Mouse (Mus musculus): ENCODE results near the gene Pla2g4c. TPM values are rescaled to one million over a fixed set of nuclear protein-coding genes. Genes with fewer than 3 reads are reported as not detected.

The Pla2g4c gene
- polyA plus RNA-seq, 1 experiment from 2014 or later: 0.30 TPM

GRCm38 (mm10) chr7:13298821-13299220, 25.6 kb upstream of the Pla2g4c start:
- H3K27me3 ChIP-seq: no peaks in the 10 kb centered on the region
- no peak overlapping the region for H3K9ac ChIP-seq
- H3K36me3 ChIP-seq: peaks cover 62% of the 10 kb centered on the region
- no peaks in the 10 kb centered on the region for H3K4me1 ChIP-seq (replicated peaks)
- no peak for ATAC-seq (replicated peaks; ENCODE audit: insufficient number of reproducible peaks, insufficient read depth, low FRiP score, low read depth)
- H3K4me2 ChIP-seq: no peak overlapping the region
- H3K4me3 ChIP-seq: no peak overlapping the region
- H3K27ac ChIP-seq: no peak overlapping the region
- WGBS: 85% methylated on average over 5 of the region's 5 CpGs
- H3K9me3 ChIP-seq (replicated peaks): no peaks in the 10 kb centered on the region

- Histone ChIP-seq H3K9me3 (replicated peaks) (no peaks in the 10 kb centered on the region), H3K4me1 (replicated peaks) (no peaks in the 10 kb centered on the region), H3K4me3 (no peak overlapping the region), H3K9ac (no peak overlapping the region), H3K4me2 (no peak overlapping the region), H3K27me3 (no peaks in the 10 kb centered on the region), H3K36me3 (peaks cover 60% of the 10 kb centered on the region), H3K27ac (no peak overlapping the region)
- WGBS: 92% methylated on average over 1 of the region's 1 CpGs
- ATAC-seq (replicated peaks; ENCODE audit: insufficient number of reproducible peaks, insufficient read depth, low FRiP score, low read depth): no peak
Measured at GRCm38 (mm10) chr7:13301643-13302042, 22.8 kb upstream of the Pla2g4c start.

GRCm38 (mm10) chr7:13302780-13303179, 21.7 kb upstream of the Pla2g4c start:
- no peak overlapping the region for H3K9ac ChIP-seq
- H3K27me3 ChIP-seq: no peaks in the 10 kb centered on the region
- no peak for ATAC-seq (replicated peaks; ENCODE audit: insufficient number of reproducible peaks, insufficient read depth, low FRiP score, low read depth)
- no peaks in the 10 kb centered on the region for H3K9me3 ChIP-seq (replicated peaks)
- no peak overlapping the region for H3K4me3 ChIP-seq
- no peaks in the 10 kb centered on the region for H3K4me1 ChIP-seq (replicated peaks)
- no peak overlapping the region for H3K27ac ChIP-seq
- 74% methylated on average over 2 of the region's 2 CpGs for WGBS
- peaks cover 61% of the 10 kb centered on the region for H3K36me3 ChIP-seq
- no peak overlapping the region for H3K4me2 ChIP-seq

- Histone ChIP-seq H3K36me3 (peaks cover 63% of the 10 kb centered on the region), H3K27ac (no peak overlapping the region), H3K4me1 (replicated peaks) (no peaks in the 10 kb centered on the region), H3K4me3 (no peak overlapping the region), H3K27me3 (no peaks in the 10 kb centered on the region), H3K9ac (no peak overlapping the region), H3K4me2 (no peak overlapping the region), H3K9me3 (replicated peaks) (no peaks in the 10 kb centered on the region)
- no peak for ATAC-seq (replicated peaks; ENCODE audit: insufficient number of reproducible peaks, insufficient read depth, low FRiP score, low read depth)
Measured at GRCm38 (mm10) chr7:13303372-13303771, 21.1 kb upstream of the Pla2g4c start.

- Histone ChIP-seq H3K4me3 (no peak overlapping the region), H3K9ac (no peak overlapping the region), H3K27ac (no peak overlapping the region), H3K36me3 (peaks cover 73% of the 10 kb centered on the region), H3K4me2 (no peak overlapping the region), H3K4me1 (replicated peaks) (no peaks in the 10 kb centered on the region; the same call in 1 of the 2 replicates), H3K27me3 (no peaks in the 10 kb centered on the region), H3K9me3 (replicated peaks) (no peaks in the 10 kb centered on the region)
- WGBS: 79% methylated on average over 2 of the region's 2 CpGs
- ATAC-seq (replicated peaks; ENCODE audit: insufficient number of reproducible peaks, insufficient read depth, low FRiP score, low read depth): no peak
Measured at GRCm38 (mm10) chr7:13309407-13309806, 15.0 kb upstream of the Pla2g4c start.

- Histone ChIP-seq H3K4me2 (no peak overlapping the region), H3K9ac (no peak overlapping the region), H3K4me3 (no peak overlapping the region), H3K4me1 (replicated peaks) (no peaks in the 10 kb centered on the region; the same call in 1 of the 2 replicates), H3K27me3 (no peaks in the 10 kb centered on the region), H3K36me3 (peaks cover 64% of the 10 kb centered on the region), H3K27ac (no peak overlapping the region), H3K9me3 (replicated peaks) (no peaks in the 10 kb centered on the region)
- no peak for ATAC-seq (replicated peaks; ENCODE audit: insufficient number of reproducible peaks, insufficient read depth, low FRiP score, low read depth)
- WGBS: 87% methylated on average over 6 of the region's 6 CpGs
Measured at GRCm38 (mm10) chr7:13310493-13311199, 13.8 kb upstream of the Pla2g4c start.

GRCm38 (mm10) chr7:13311401-13311800, 13.1 kb upstream of the Pla2g4c start:
- no peak overlapping the region for H3K4me2 ChIP-seq
- ATAC-seq (replicated peaks; ENCODE audit: insufficient number of reproducible peaks, insufficient read depth, low FRiP score, low read depth): no peak
- peaks cover 58% of the 10 kb centered on the region for H3K36me3 ChIP-seq
- no peak overlapping the region for H3K4me3 ChIP-seq
- no peaks in the 10 kb centered on the region for H3K9me3 ChIP-seq (replicated peaks)
- H3K27me3 ChIP-seq: no peaks in the 10 kb centered on the region
- no peaks in the 10 kb centered on the region; the same call in 1 of the 2 replicates for H3K4me1 ChIP-seq (replicated peaks)
- WGBS: 94% methylated on average over 4 of the region's 4 CpGs
- no peak overlapping the region for H3K9ac ChIP-seq
- H3K27ac ChIP-seq: no peak overlapping the region

- no peak overlapping the region for H3K27ac ChIP-seq
- no peak for ATAC-seq (replicated peaks; ENCODE audit: insufficient number of reproducible peaks, insufficient read depth, low FRiP score, low read depth)
Measured at GRCm38 (mm10) chr7:13314095-13314597, 10.3 kb upstream of the Pla2g4c start.

GRCm38 (mm10) chr7:13321424-13321823, 3.0 kb upstream of the Pla2g4c start:
- 80% methylated on average over 3 of the region's 3 CpGs for WGBS
- Histone ChIP-seq H3K27me3 (no peaks in the 10 kb centered on the region), H3K4me3 (no peak overlapping the region), H3K36me3 (no peaks in the 10 kb centered on the region; the same call in 1 of the 2 replicates), H3K27ac (no peak overlapping the region), H3K9me3 (replicated peaks) (no peaks in the 10 kb centered on the region), H3K4me2 (no peak overlapping the region), H3K4me1 (replicated peaks) (no peaks in the 10 kb centered on the region), H3K9ac (no peak overlapping the region)
- no peak for ATAC-seq (replicated peaks; ENCODE audit: insufficient number of reproducible peaks, insufficient read depth, low FRiP score, low read depth)

More at GRCm38 (mm10) chr7:13314095-13314597, 10.3 kb upstream of the Pla2g4c start:
- Histone ChIP-seq H3K4me1 (replicated peaks) (no peaks in the 10 kb centered on the region; the same call in 1 of the 2 replicates), H3K4me3 (no peak overlapping the region), H3K27me3 (no peaks in the 10 kb centered on the region), H3K36me3 (peaks cover 36% of the 10 kb centered on the region), H3K9ac (no peak overlapping the region), H3K4me2 (no peak overlapping the region), H3K9me3 (replicated peaks) (no peaks in the 10 kb centered on the region)
- 53% methylated on average over 5 of the region's 5 CpGs for WGBS

GRCm38 (mm10) chr7:13330575-13330974, 6.1 kb downstream of the Pla2g4c start:
- H3K27me3 ChIP-seq: no peaks in the 10 kb centered on the region
- H3K4me3 ChIP-seq: no peak overlapping the region
- H3K4me2 ChIP-seq: no peak overlapping the region
- H3K36me3 ChIP-seq: no peaks in the 10 kb centered on the region; the same call in 1 of the 2 replicates
- no peaks in the 10 kb centered on the region for H3K9me3 ChIP-seq (replicated peaks)
- no peaks in the 10 kb centered on the region for H3K4me1 ChIP-seq (replicated peaks)
- H3K9ac ChIP-seq: no peak overlapping the region
- no peak for ATAC-seq (replicated peaks; ENCODE audit: insufficient number of reproducible peaks, insufficient read depth, low FRiP score, low read depth)
- 96% methylated on average over 2 of the region's 2 CpGs for WGBS
- no peak overlapping the region for H3K27ac ChIP-seq

GRCm38 (mm10) chr7:13355943-13356342, 31.5 kb downstream of the Pla2g4c start:
- H3K9me3 ChIP-seq (replicated peaks): no peaks in the 10 kb centered on the region
- ATAC-seq (replicated peaks; ENCODE audit: insufficient number of reproducible peaks, insufficient read depth, low FRiP score, low read depth): no peak
- H3K4me2 ChIP-seq: no peak overlapping the region
- H3K4me1 ChIP-seq (replicated peaks): no peaks in the 10 kb centered on the region
- no peaks in the 10 kb centered on the region for H3K27me3 ChIP-seq
- no peak overlapping the region for H3K27ac ChIP-seq
- no peak overlapping the region for H3K4me3 ChIP-seq
- no peak overlapping the region for H3K9ac ChIP-seq
- peaks cover 31% of the 10 kb centered on the region; the same call in 1 of the 2 replicates for H3K36me3 ChIP-seq

GRCm38 (mm10) chr7:13380588-13380987, 56.1 kb downstream of the Pla2g4c start:
- no peak overlapping the region for H3K9ac ChIP-seq
- no peaks in the 10 kb centered on the region for H3K4me1 ChIP-seq (replicated peaks)
- no peaks in the 10 kb centered on the region for H3K36me3 ChIP-seq
- H3K27me3 ChIP-seq: no peaks in the 10 kb centered on the region
- no peak overlapping the region for H3K27ac ChIP-seq
- H3K4me3 ChIP-seq: no peak overlapping the region
- H3K9me3 ChIP-seq (replicated peaks): no peaks in the 10 kb centered on the region
- no peak overlapping the region for H3K4me2 ChIP-seq
- 66% methylated on average over 2 of the region's 2 CpGs for WGBS
- no peak for ATAC-seq (replicated peaks; ENCODE audit: insufficient number of reproducible peaks, insufficient read depth, low FRiP score, low read depth)

Measured in heart, embryonic 15.5 days (tissue).